Mouse (Mus musculus): Measurements from ENCODE around the gene Xpo1. TPM values are rescaled to one million over a fixed set of nuclear protein-coding genes. Genes with fewer than 3 reads are reported as not detected.
"Not testable (repeated sequence)": the region's sequence is repeated elsewhere in the genome, so short reads cannot be mapped to it uniquely, and the experiment has no call there.

Xpo1 gene
- polyA plus RNA-seq, 1 experiment from 2014 or later, result 153 TPM

GRCm38 (mm10) chr11:23259481-23259880, 3.6 kb downstream of the Xpo1 start:
- no peak for DNase-seq (ENCODE audit: low spot score)
- H3K4me1 ChIP-seq, result peaks cover 18% of the 10 kb centered on the region; the same call in 1 of the 2 replicates
- H3K27me3 ChIP-seq (ENCODE audit: low read depth, poor library complexity, severe bottlenecking), result no peaks in the 10 kb centered on the region
- H3K9me3 ChIP-seq (replicated peaks), result no peaks in the 10 kb centered on the region
- no peak overlapping the region for H3K27ac ChIP-seq
- 83% methylated on average over 1 of the region's 1 CpGs for WGBS
- no peak overlapping the region for H3K4me3 ChIP-seq
- H3K36me3 ChIP-seq, result peaks cover 58% of the 10 kb centered on the region

GRCm38 (mm10) chr11:23260186-23260585, 4.3 kb downstream of the Xpo1 start:
- H3K4me3 ChIP-seq, result no peak overlapping the region
- H3K27ac ChIP-seq, result no peak overlapping the region
- DNase-seq (ENCODE audit: low spot score), result no peak
- no peaks in the 10 kb centered on the region for H3K9me3 ChIP-seq (replicated peaks)
- peaks cover 65% of the 10 kb centered on the region for H3K36me3 ChIP-seq
- no peaks in the 10 kb centered on the region for H3K27me3 ChIP-seq (ENCODE audit: low read depth, poor library complexity, severe bottlenecking)
- H3K4me1 ChIP-seq, result peaks cover 16% of the 10 kb centered on the region; the same call in 1 of the 2 replicates
- WGBS, result 98% methylated on average over 1 of the region's 1 CpGs

- DNase-seq (ENCODE audit: low spot score), result no peak
- Histone ChIP-seq H3K27me3 (ENCODE audit: low read depth, poor library complexity, severe bottlenecking) (no peaks in the 10 kb centered on the region), H3K36me3 (peaks cover 78% of the 10 kb centered on the region), H3K9me3 (replicated peaks) (no peaks in the 10 kb centered on the region), H3K4me3 (no peak overlapping the region), H3K27ac (no peak overlapping the region), H3K4me1 (peaks cover 16% of the 10 kb centered on the region; the same call in 1 of the 2 replicates)
- 92% methylated on average over 3 of the region's 3 CpGs for WGBS
These were observed 5.6 kb downstream of the Xpo1 start for GRCm38 (mm10) chr11:23261490-23261889.

- H3K9me3 ChIP-seq (replicated peaks), result no peaks in the 10 kb centered on the region
- H3K36me3 ChIP-seq, result peaks cover 94% of the 10 kb centered on the region
- 0 out of 2 replicates have a peak, but pooled peaks cover 6% of the 10 kb centered on the region for H3K4me1 ChIP-seq
- no peak overlapping the region for H3K4me3 ChIP-seq
- DNase-seq (ENCODE audit: low spot score), result peak; percentile 7
- no peaks in the 10 kb centered on the region for H3K27me3 ChIP-seq (ENCODE audit: low read depth, poor library complexity, severe bottlenecking)
- no peak overlapping the region for H3K27ac ChIP-seq
These were observed 9.1 kb downstream of the Xpo1 start for GRCm38 (mm10) chr11:23264949-23265348.

GRCm38 (mm10) chr11:23271770-23272724, 16.2 kb downstream of the Xpo1 start:
- Histone ChIP-seq H3K4me1 (no peaks in the 10 kb centered on the region), H3K27ac (no peak overlapping the region), H3K4me3 (no peak overlapping the region), H3K9me3 (replicated peaks) (no peaks in the 10 kb centered on the region), H3K36me3 (peaks cover 96% of the 10 kb centered on the region), H3K27me3 (ENCODE audit: low read depth, poor library complexity, severe bottlenecking) (no peaks in the 10 kb centered on the region)
- DNase-seq (ENCODE audit: low spot score), result peak; percentile 7
- 92% methylated on average over 4 of the region's 4 CpGs for WGBS

GRCm38 (mm10) chr11:23275780-23276179, 19.9 kb downstream of the Xpo1 start:
- H3K36me3 ChIP-seq, result peaks cover 100% of the 10 kb centered on the region

GRCm38 (mm10) chr11:23284469-23284868, 28.6 kb downstream of the Xpo1 start:
- H3K4me3 ChIP-seq, result no peak overlapping the region
- H3K4me1 ChIP-seq, result no peaks in the 10 kb centered on the region
- WGBS, result 96% methylated on average over 4 of the region's 4 CpGs
- DNase-seq (ENCODE audit: low spot score), result no peak
- H3K9me3 ChIP-seq (replicated peaks), result no peaks in the 10 kb centered on the region
- peaks cover 99% of the 10 kb centered on the region for H3K36me3 ChIP-seq
- H3K27ac ChIP-seq, result no peak overlapping the region
- H3K27me3 ChIP-seq (ENCODE audit: low read depth, poor library complexity, severe bottlenecking), result no peaks in the 10 kb centered on the region

More at GRCm38 (mm10) chr11:23275780-23276179, 19.9 kb downstream of the Xpo1 start:
- WGBS, result 90% methylated on average over 3 of the region's 3 CpGs
- Histone ChIP-seq H3K4me3 (no peak overlapping the region), H3K4me1 (no peaks in the 10 kb centered on the region), H3K27ac (no peak overlapping the region), H3K27me3 (ENCODE audit: low read depth, poor library complexity, severe bottlenecking) (no peaks in the 10 kb centered on the region), H3K9me3 (replicated peaks) (no peaks in the 10 kb centered on the region)
- DNase-seq (ENCODE audit: low spot score), result no peak

GRCm38 (mm10) chr11:23288866-23289265, 33.0 kb downstream of the Xpo1 start:
- not testable (repeated sequence) for H3K9me3 ChIP-seq (replicated peaks); H3K4me3 ChIP-seq; DNase-seq (ENCODE audit: low spot score); H3K4me1 ChIP-seq; H3K27me3 ChIP-seq (ENCODE audit: low read depth, poor library complexity, severe bottlenecking); H3K27ac ChIP-seq
- WGBS, result 95% methylated on average over 4 of the region's 4 CpGs
- H3K36me3 ChIP-seq, result peaks cover 100% of the 10 kb centered on the region

- DNase-seq (ENCODE audit: low spot score), result no peak
- H3K36me3 ChIP-seq, result peaks cover 75% of the 10 kb centered on the region
- WGBS, result 97% methylated on average over 2 of the region's 2 CpGs
These were observed 41.5 kb downstream of the Xpo1 start for GRCm38 (mm10) chr11:23297379-23297778.

GRCm38 (mm10) chr11:23298301-23298700, 42.5 kb downstream of the Xpo1 start:
- DNase-seq (ENCODE audit: low spot score), result no peak

More at GRCm38 (mm10) chr11:23297379-23297778, 41.5 kb downstream of the Xpo1 start:
- Histone ChIP-seq H3K27ac (no peak overlapping the region), H3K27me3 (ENCODE audit: low read depth, poor library complexity, severe bottlenecking) (no peaks in the 10 kb centered on the region), H3K4me1 (no peaks in the 10 kb centered on the region), H3K9me3 (replicated peaks) (no peaks in the 10 kb centered on the region), H3K4me3 (no peak overlapping the region)

GRCm38 (mm10) chr11:23299910-23300309, 44.1 kb downstream of the Xpo1 start:
- H3K36me3 ChIP-seq, result peaks cover 50% of the 10 kb centered on the region
- H3K27ac ChIP-seq, result no peak overlapping the region
- H3K9me3 ChIP-seq (replicated peaks), result no peaks in the 10 kb centered on the region
- 88% methylated on average over 1 of the region's 1 CpGs for WGBS
- no peaks in the 10 kb centered on the region for H3K4me1 ChIP-seq
- no peak overlapping the region for H3K4me3 ChIP-seq
- no peak for DNase-seq (ENCODE audit: low spot score)
- H3K27me3 ChIP-seq (ENCODE audit: low read depth, poor library complexity, severe bottlenecking), result no peaks in the 10 kb centered on the region

More at GRCm38 (mm10) chr11:23298301-23298700, 42.5 kb downstream of the Xpo1 start:
- H3K27me3 ChIP-seq (ENCODE audit: low read depth, poor library complexity, severe bottlenecking), result no peaks in the 10 kb centered on the region
- WGBS, result 97% methylated on average over 2 of the region's 2 CpGs
- H3K27ac ChIP-seq, result no peak overlapping the region
- H3K36me3 ChIP-seq, result peaks cover 66% of the 10 kb centered on the region
- no peaks in the 10 kb centered on the region for H3K9me3 ChIP-seq (replicated peaks)
- no peak overlapping the region for H3K4me3 ChIP-seq
- no peaks in the 10 kb centered on the region for H3K4me1 ChIP-seq

- H3K9me3 ChIP-seq (replicated peaks), result no peaks in the 10 kb centered on the region
- H3K4me1 ChIP-seq, result peaks cover 3% of the 10 kb centered on the region
- H3K4me3 ChIP-seq, result no peak overlapping the region
- H3K36me3 ChIP-seq, result peaks cover 18% of the 10 kb centered on the region
- DNase-seq (ENCODE audit: low spot score), result no peak
- no peak overlapping the region for H3K27ac ChIP-seq
- no peaks in the 10 kb centered on the region for H3K27me3 ChIP-seq (ENCODE audit: low read depth, poor library complexity, severe bottlenecking)
- WGBS, result 85% methylated on average over 1 of the region's 1 CpGs
These were observed 47.3 kb downstream of the Xpo1 start for GRCm38 (mm10) chr11:23303126-23303525.

GRCm38 (mm10) chr11:23305101-23305672, 49.3 kb downstream of the Xpo1 start:
- WGBS, result 40% methylated on average over 10 of the region's 10 CpGs
- not testable (repeated sequence) for H3K9me3 ChIP-seq (replicated peaks); H3K27me3 ChIP-seq (ENCODE audit: low read depth, poor library complexity, severe bottlenecking); H3K36me3 ChIP-seq; DNase-seq (ENCODE audit: low spot score)
- peak overlapping the region; percentile 98 for H3K27ac ChIP-seq
- H3K4me3 ChIP-seq, result peak overlapping the region; percentile 87
- peaks cover 10% of the 10 kb centered on the region for H3K4me1 ChIP-seq
